Mouse (Mus musculus): ENCODE results near the gene St6galnac4. TPM values are rescaled to one million over a fixed set of nuclear protein-coding genes. Genes with fewer than 3 reads are reported as not detected.

Gene St6galnac4
- polyA plus RNA-seq, 1 experiment from 2014 or later: 12.9 TPM

DNA sequence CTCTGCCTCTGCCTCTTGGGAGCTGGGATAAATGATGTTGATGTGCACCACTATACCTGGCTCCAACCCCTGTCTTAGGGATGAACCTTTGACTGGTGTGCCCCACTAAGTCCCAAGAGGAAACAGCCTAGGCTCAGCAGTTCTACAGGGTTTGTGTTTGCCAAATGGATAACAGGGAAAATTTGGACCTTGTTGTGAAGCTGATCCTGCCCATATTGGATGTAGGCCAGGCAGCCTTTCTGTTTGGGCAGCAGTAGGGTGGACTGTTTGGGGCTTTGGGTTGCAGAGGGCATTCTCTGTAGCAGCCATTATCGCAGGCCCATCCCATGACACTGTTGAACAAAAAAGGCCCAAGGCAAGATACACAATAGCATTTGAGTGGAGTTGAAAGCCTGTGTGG lies 39.9 kb upstream of the St6galnac4 start:
- Histone ChIP-seq H3K9ac (ENCODE audit: low read depth, low read length) (no peak overlapping the region), H3K4me1 (replicated peaks; ENCODE audit: control insufficient read depth, insufficient read depth, low read length) (no peaks in the 10 kb centered on the region), H3K27me3 (ENCODE audit: control insufficient read depth, insufficient read depth, low read length) (no peaks in the 10 kb centered on the region), H3K4me3 (ENCODE audit: low read depth, low read length) (no peak overlapping the region), H3K36me3 (ENCODE audit: control insufficient read depth, insufficient read depth, low read length) (no peaks in the 10 kb centered on the region), H3K27ac (ENCODE audit: low read depth, low read length) (no peak overlapping the region), H3K9me3 (ENCODE audit: control insufficient read depth, low read length) (no peaks in the 10 kb centered on the region), H3K4me2 (replicated peaks; ENCODE audit: low read depth, low read length) (no peak overlapping the region)
- DNase-seq (ENCODE audit: low spot score) (no peak), ATAC-seq (ENCODE audit: low FRiP score) (no peak)
- WGBS: 93% methylated on average over 1 of the region's 1 CpGs

DNA sequence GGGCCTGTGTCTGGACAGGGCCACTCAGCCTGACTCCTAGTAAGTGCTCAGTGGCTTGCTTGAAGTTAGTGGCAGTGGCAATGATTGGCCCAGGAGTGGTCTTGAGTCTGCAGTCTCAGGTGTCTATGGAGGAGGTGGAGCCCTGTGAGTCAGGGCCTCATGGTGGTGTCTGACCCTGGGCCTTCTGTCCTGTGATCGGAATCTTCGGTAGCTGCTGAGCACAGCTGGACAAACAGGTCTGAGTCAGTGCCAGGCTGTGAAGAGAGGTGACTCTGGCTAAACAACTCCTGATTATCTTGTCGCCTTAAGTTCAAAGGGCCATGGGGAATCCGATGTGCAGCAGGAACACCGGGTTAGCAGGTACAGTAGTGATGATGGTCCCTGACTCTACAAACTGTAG lies 39.5 kb upstream of the St6galnac4 start:
- Histone ChIP-seq H3K4me2 (replicated peaks; ENCODE audit: low read depth, low read length) (no peak overlapping the region), H3K9me3 (ENCODE audit: control insufficient read depth, low read length) (no peaks in the 10 kb centered on the region), H3K27me3 (ENCODE audit: control insufficient read depth, insufficient read depth, low read length) (no peaks in the 10 kb centered on the region), H3K4me3 (ENCODE audit: low read depth, low read length) (no peak overlapping the region), H3K9ac (ENCODE audit: low read depth, low read length) (no peak overlapping the region), H3K36me3 (ENCODE audit: control insufficient read depth, insufficient read depth, low read length) (no peaks in the 10 kb centered on the region), H3K4me1 (replicated peaks; ENCODE audit: control insufficient read depth, insufficient read depth, low read length) (no peaks in the 10 kb centered on the region), H3K27ac (ENCODE audit: low read depth, low read length) (no peak overlapping the region)
- ATAC-seq (ENCODE audit: low FRiP score): no peak
- DNase-seq (ENCODE audit: low spot score): no peak
- 88% methylated on average over 5 of the region's 5 CpGs for WGBS

DNA sequence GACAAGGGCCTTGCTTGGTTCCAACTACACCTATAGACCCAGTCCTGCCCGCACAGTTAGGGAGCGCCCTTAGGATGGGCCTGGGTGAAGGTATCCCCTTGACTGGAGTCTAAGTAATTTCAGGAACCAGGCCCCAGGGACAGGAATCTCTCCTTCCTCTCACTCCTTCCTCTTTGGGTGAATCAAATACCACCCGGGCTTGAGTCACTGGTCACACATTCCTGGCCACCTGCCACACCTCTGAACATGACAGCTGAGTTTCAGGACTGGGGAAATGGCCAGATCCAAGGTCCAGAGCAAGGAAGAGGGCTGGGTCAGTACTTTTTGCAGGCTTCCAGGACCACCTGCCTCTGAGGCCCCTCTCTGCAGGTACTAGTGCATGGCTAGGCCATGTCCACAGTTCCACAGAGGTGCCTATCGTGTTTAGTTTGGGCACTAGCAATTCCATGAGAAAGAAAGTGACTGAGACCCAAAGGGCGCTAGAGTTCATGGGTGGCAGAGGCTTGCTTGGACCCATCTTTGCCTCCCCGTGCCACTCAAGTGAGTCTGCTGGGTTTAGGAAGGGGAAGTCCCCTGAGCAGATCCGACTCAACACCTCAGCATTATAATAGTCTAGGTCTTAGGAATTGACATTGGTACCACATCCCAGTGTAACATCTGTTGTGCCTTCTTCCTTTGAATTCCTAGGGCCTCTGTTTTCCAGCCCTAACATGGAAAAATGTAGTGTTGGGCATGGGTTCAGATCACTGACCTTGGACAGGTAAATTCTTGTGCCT lies 38.7 kb upstream of the St6galnac4 start:
- Histone ChIP-seq H3K4me1 (replicated peaks; ENCODE audit: control insufficient read depth, insufficient read depth, low read length) (no peaks in the 10 kb centered on the region), H3K9me3 (ENCODE audit: control insufficient read depth, low read length) (no peaks in the 10 kb centered on the region), H3K27ac (ENCODE audit: low read depth, low read length) (no peak overlapping the region), H3K9ac (ENCODE audit: low read depth, low read length) (no peak overlapping the region), H3K4me3 (ENCODE audit: low read depth, low read length) (no peak overlapping the region), H3K4me2 (replicated peaks; ENCODE audit: low read depth, low read length) (no peak overlapping the region), H3K36me3 (ENCODE audit: control insufficient read depth, insufficient read depth, low read length) (no peaks in the 10 kb centered on the region), H3K27me3 (ENCODE audit: control insufficient read depth, insufficient read depth, low read length) (no peaks in the 10 kb centered on the region)
- WGBS: 92% methylated on average over 7 of the region's 7 CpGs
- DNase-seq (ENCODE audit: low spot score) (no peak), ATAC-seq (ENCODE audit: low FRiP score) (no peak)

DNA sequence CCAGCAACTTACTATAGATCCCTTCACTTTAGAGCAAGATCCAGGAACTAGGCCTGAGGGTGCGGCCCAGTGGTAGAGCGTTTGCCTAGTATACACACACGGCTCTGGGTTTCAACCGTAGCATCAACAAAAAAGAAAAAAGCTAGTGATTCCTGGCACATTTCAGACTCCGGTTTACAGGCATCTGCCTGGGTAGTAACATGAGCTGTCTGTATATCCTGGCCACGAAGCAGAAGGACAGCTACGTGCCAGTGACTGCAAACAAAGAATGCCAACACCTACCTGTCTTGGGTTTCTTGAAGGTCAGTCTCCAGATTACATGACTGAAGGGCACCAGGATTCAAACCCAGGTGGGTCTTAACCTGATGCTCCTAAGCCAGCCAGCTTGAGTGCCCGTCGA lies 37.7 kb upstream of the St6galnac4 start:
- H3K4me1 ChIP-seq (replicated peaks; ENCODE audit: control insufficient read depth, insufficient read depth, low read length): no peaks in the 10 kb centered on the region
- H3K27me3 ChIP-seq (ENCODE audit: control insufficient read depth, insufficient read depth, low read length): no peaks in the 10 kb centered on the region
- no peak overlapping the region for H3K4me2 ChIP-seq (replicated peaks; ENCODE audit: low read depth, low read length)
- no peak overlapping the region for H3K27ac ChIP-seq (ENCODE audit: low read depth, low read length)
- H3K9me3 ChIP-seq (ENCODE audit: control insufficient read depth, low read length): no peaks in the 10 kb centered on the region
- no peak overlapping the region for H3K9ac ChIP-seq (ENCODE audit: low read depth, low read length)
- ATAC-seq (ENCODE audit: low FRiP score): no peak
- no peak for DNase-seq (ENCODE audit: low spot score)
- H3K4me3 ChIP-seq (ENCODE audit: low read depth, low read length): no peak overlapping the region
- H3K36me3 ChIP-seq (ENCODE audit: control insufficient read depth, insufficient read depth, low read length): no peaks in the 10 kb centered on the region
- 89% methylated on average over 9 of the region's 9 CpGs for WGBS

DNA sequence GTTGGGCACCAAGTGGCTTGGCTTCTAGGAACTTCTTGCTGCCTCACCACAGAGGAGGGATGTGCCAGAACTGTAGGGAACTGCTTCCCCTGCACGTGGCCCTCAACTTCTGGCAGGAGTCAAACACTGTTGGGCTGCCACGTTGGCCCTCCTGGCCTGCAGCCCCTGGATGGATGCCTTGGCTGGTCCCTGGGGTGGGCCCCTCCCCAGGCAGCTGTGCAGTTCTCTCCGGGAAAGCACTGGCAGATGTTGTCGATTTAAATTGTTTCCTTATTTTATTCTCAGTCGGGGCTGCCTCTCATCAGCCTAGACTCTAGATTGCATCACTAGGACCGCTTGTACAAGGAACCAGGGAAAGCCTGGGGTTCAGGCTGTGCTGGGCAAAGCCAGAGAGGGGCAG lies 37.1 kb upstream of the St6galnac4 start:
- ATAC-seq (ENCODE audit: low FRiP score) (no peak), DNase-seq (ENCODE audit: low spot score) (no peak)
- no peak overlapping the region for H3K27ac ChIP-seq (ENCODE audit: low read depth, low read length)

DNA sequence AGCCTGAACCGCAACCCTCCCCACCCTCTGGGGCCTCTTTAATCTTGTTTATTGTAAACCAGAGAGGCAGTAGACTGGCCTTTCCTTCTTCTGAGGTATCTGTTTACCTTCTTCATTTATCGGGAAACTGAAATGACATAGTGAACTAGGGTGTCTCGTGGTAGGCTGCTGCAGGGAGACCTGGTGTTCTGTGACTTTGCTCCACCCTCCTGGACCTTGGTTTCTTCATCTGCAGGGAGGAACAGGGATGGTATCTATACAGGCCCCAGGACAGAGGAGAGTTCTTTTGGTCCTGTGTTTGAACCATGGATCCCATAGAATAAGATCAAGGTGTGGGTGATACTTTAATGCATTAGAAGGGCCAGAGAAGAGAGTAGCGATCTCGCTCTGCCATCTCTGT lies 35.7 kb upstream of the St6galnac4 start:
- DNase-seq (ENCODE audit: low spot score) (no peak), ATAC-seq (ENCODE audit: low FRiP score) (no peak)
- Histone ChIP-seq H3K9me3 (ENCODE audit: control insufficient read depth, low read length) (no peaks in the 10 kb centered on the region), H3K36me3 (ENCODE audit: control insufficient read depth, insufficient read depth, low read length) (no peaks in the 10 kb centered on the region), H3K4me1 (replicated peaks; ENCODE audit: control insufficient read depth, insufficient read depth, low read length) (peaks cover 4% of the 10 kb centered on the region; the same call in 1 of the 2 replicates), H3K9ac (ENCODE audit: low read depth, low read length) (no peak overlapping the region), H3K4me2 (replicated peaks; ENCODE audit: low read depth, low read length) (no peak overlapping the region), H3K4me3 (ENCODE audit: low read depth, low read length) (no peak overlapping the region), H3K27ac (ENCODE audit: low read depth, low read length) (no peak overlapping the region), H3K27me3 (ENCODE audit: control insufficient read depth, insufficient read depth, low read length) (no peaks in the 10 kb centered on the region)
- 87% methylated on average over 5 of the region's 5 CpGs for WGBS

More for the DNA sequence above, 37.1 kb upstream of the St6galnac4 start:
- Histone ChIP-seq H3K4me2 (replicated peaks; ENCODE audit: low read depth, low read length) (no peak overlapping the region), H3K9ac (ENCODE audit: low read depth, low read length) (no peak overlapping the region), H3K4me1 (replicated peaks; ENCODE audit: control insufficient read depth, insufficient read depth, low read length) (no peaks in the 10 kb centered on the region), H3K36me3 (ENCODE audit: control insufficient read depth, insufficient read depth, low read length) (no peaks in the 10 kb centered on the region), H3K27me3 (ENCODE audit: control insufficient read depth, insufficient read depth, low read length) (no peaks in the 10 kb centered on the region), H3K4me3 (ENCODE audit: low read depth, low read length) (no peak overlapping the region), H3K9me3 (ENCODE audit: control insufficient read depth, low read length) (no peaks in the 10 kb centered on the region)
- WGBS: 76% methylated on average over 6 of the region's 6 CpGs

DNA sequence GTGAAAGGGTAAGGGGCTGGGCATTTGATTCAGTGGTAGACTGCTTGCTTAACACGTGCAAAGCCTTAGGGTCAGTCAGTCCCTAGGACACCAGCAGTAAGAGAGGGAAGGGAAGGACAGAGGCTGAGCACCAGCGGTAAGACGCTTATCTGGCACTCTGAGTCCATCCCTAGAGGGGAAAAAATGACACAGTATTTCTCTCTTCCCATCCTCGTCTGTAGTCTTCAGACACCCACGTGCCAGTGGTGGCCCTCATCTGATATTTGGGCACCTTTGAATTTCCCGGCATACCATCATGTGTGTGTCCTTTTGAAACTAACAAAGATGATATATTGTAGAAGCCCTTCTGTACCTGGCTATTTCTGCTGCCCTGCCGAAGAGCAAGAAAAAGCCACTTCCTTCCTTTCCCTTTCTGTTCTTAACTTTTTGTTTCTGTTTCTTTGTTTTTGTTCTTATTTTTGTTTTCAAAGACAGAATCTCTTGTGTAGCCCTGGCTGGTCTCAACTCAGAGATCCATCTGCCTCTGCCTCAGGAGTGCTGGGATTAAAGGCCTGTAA lies 33.2 kb upstream of the St6galnac4 start:
- H3K36me3 ChIP-seq (ENCODE audit: control insufficient read depth, insufficient read depth, low read length): no peaks in the 10 kb centered on the region
- ATAC-seq (ENCODE audit: low FRiP score) (no peak), DNase-seq (ENCODE audit: low spot score) (no peak)
- H3K4me1 ChIP-seq (replicated peaks; ENCODE audit: control insufficient read depth, insufficient read depth, low read length): peaks cover 8% of the 10 kb centered on the region
- H3K4me3 ChIP-seq (ENCODE audit: low read depth, low read length): no peak overlapping the region
- H3K27me3 ChIP-seq (ENCODE audit: control insufficient read depth, insufficient read depth, low read length): no peaks in the 10 kb centered on the region
- H3K27ac ChIP-seq (ENCODE audit: low read depth, low read length): no peak overlapping the region
- H3K9me3 ChIP-seq (ENCODE audit: control insufficient read depth, low read length): no peaks in the 10 kb centered on the region
- WGBS: 88% methylated on average over 7 of the region's 7 CpGs
- no peak overlapping the region for H3K4me2 ChIP-seq (replicated peaks; ENCODE audit: low read depth, low read length)
- no peak overlapping the region for H3K9ac ChIP-seq (ENCODE audit: low read depth, low read length)

DNA sequence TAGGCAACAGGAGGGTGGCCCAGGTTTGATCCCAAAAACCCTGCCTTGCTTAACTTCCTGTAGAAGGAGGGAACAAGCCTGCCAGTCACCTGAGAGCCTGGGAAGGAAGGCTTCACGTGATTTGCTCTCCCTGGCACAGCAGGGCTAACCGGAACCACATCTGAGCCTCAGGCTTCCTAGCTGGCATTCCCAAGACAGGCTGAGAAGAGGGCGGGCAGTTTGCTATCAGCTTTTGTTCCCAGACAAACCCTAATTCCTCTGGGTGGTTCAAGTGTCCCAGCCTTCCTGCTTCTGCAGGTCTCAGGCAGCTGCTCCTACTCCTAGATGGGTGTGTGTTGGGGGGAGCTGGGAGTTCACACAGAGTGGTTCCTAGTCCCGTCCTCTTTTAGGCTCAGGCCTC lies 31.4 kb upstream of the St6galnac4 start:
- Histone ChIP-seq H3K36me3 (ENCODE audit: control insufficient read depth, insufficient read depth, low read length) (no peaks in the 10 kb centered on the region), H3K27me3 (ENCODE audit: control insufficient read depth, insufficient read depth, low read length) (no peaks in the 10 kb centered on the region), H3K4me2 (replicated peaks; ENCODE audit: low read depth, low read length) (no peak overlapping the region), H3K4me3 (ENCODE audit: low read depth, low read length) (no peak overlapping the region), H3K4me1 (replicated peaks; ENCODE audit: control insufficient read depth, insufficient read depth, low read length) (peaks cover 20% of the 10 kb centered on the region), H3K27ac (ENCODE audit: low read depth, low read length) (peak overlapping the region; percentile 30; the same call in 1 of the 2 replicates), H3K9me3 (ENCODE audit: control insufficient read depth, low read length) (no peaks in the 10 kb centered on the region), H3K9ac (ENCODE audit: low read depth, low read length) (no peak overlapping the region)
- no peak for ATAC-seq (ENCODE audit: low FRiP score)
- no peak for DNase-seq (ENCODE audit: low spot score)
- WGBS: 46% methylated on average over 4 of the region's 4 CpGs

DNA sequence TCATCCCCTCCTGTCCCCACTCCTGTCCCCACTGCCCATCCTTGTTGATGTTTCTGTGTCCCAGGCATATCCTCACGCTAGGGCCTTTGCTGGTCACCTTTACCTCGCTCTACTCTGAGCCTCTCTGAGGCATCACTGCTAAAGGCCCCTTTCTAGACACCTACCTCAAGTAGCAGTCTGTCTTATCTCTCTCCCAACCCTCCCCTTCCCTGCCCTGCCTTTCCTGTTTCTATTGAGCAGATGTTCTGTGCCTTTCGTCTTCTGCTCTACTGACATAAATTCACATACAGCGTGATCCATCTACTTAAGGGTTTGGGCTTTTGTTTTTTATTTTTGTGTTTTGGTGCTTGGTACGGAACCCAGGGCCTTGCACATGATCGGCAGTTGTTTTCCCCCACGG lies 30.9 kb upstream of the St6galnac4 start:
- no peak for DNase-seq (ENCODE audit: low spot score)
- Histone ChIP-seq H3K9ac (ENCODE audit: low read depth, low read length) (no peak overlapping the region), H3K36me3 (ENCODE audit: control insufficient read depth, insufficient read depth, low read length) (no peaks in the 10 kb centered on the region), H3K27ac (ENCODE audit: low read depth, low read length) (peak overlapping the region; percentile 30; the same call in 1 of the 2 replicates), H3K4me3 (ENCODE audit: low read depth, low read length) (no peak overlapping the region), H3K4me1 (replicated peaks; ENCODE audit: control insufficient read depth, insufficient read depth, low read length) (peaks cover 21% of the 10 kb centered on the region), H3K4me2 (replicated peaks; ENCODE audit: low read depth, low read length) (no peak overlapping the region), H3K27me3 (ENCODE audit: control insufficient read depth, insufficient read depth, low read length) (no peaks in the 10 kb centered on the region), H3K9me3 (ENCODE audit: control insufficient read depth, low read length) (no peaks in the 10 kb centered on the region)
- WGBS: 81% methylated on average over 7 of the region's 7 CpGs
- ATAC-seq (ENCODE audit: low FRiP score): no peak
